Mouse (Mus musculus) stomach, postnatal 0 days (tissue): ENCODE measurements around the gene D630023F18Rik. TPM values are rescaled to one million over a fixed set of nuclear protein-coding genes. Genes with fewer than 3 reads are reported as not detected.

Source experiments
- ATAC-seq: fragments of 200-750 bp; cut with Nextera tagmentation; 2 replicates; pipeline ENCODE4 v1.8.0; 2017; ENCODE audit not compliant: low FRiP score, low TSS enrichment
- DNase-seq: peaks from one replicate; pipeline ENCODE4 v3.0.0-alpha.2; 2016; ENCODE audit warnings: low spot score
- H3K27ac ChIP-seq: fragments of 300-500 bp; sonication (generic); replicated peaks from 2 replicates; pipeline ENCODE4 v1.5.1; 2014; ENCODE audit warnings: mild to moderate bottlenecking, control low read depth
- H3K27me3 ChIP-seq: fragments of 300-500 bp; sonication (generic); 2 replicates; pipeline ENCODE4 v1.6.1; 2014; ENCODE audit warnings: low read length; ENCODE audit not compliant: control insufficient read depth, insufficient read depth
- H3K36me3 ChIP-seq: fragments of 300-500 bp; sonication (generic); 2 replicates; pipeline ENCODE4 v1.6.1; 2014; ENCODE audit warnings: low read length, mixed read lengths; ENCODE audit not compliant: control insufficient read depth, insufficient read depth
- H3K4me1 ChIP-seq: fragments of 300-500 bp; sonication (generic); replicated peaks from 2 replicates; pipeline ENCODE4 v1.6.1; 2014; ENCODE audit warnings: antibody characterized with exemption; ENCODE audit not compliant: control insufficient read depth, insufficient read depth
- H3K4me2 ChIP-seq: fragments of 300-500 bp; sonication (generic); replicated peaks from 2 replicates; pipeline ENCODE4 v1.6.1; 2014; ENCODE audit warnings: low read depth, mild to moderate bottlenecking, control low read depth, moderate library complexity
- H3K4me3 ChIP-seq: fragments of 300-500 bp; sonication (generic); 2 replicates; pipeline ENCODE4 v1.5.1; 2014; ENCODE audit warnings: low read depth, low read length, control low read depth
- H3K9ac ChIP-seq: fragments of 300-500 bp; sonication (generic); 2 replicates; pipeline ENCODE4 v1.6.1; 2014; ENCODE audit warnings: mild to moderate bottlenecking, low read length, control low read depth, mixed read lengths
- H3K9me3 ChIP-seq: fragments of 300-500 bp; sonication (generic); 2 replicates; pipeline ENCODE4 v1.6.1; 2016; ENCODE audit warnings: low read length; ENCODE audit not compliant: control insufficient read depth
- CTCF ChIP-seq: IDR thresholded peaks from 2 replicates; pipeline ENCODE4 v1.5.1; 2016; ENCODE audit warnings: antibody characterized with exemption, low read depth, mild to moderate bottlenecking, moderate library complexity
- EP300 ChIP-seq: optimal IDR thresholded peaks from 2 replicates; pipeline ENCODE3; 2016; ENCODE audit warnings: antibody characterized with exemption
- WGBS: fragments of 180-500 bp; shearing (Covaris S2); extraction: QIAGEN DNeasy Blood & Tissue Kit; methylation state at CpG from one replicate; pipeline ENCODE4 v1.1.7; 2014; 5-methylcytosine and 5-hydroxymethylcytosine counted together
- polyA plus RNA-seq: library from polyadenylated mRNA; unstranded; fragments of >200 nt; fragmentation: Nextera tagmentation; extraction: Ambion mirVana; gene quantifications from 2 replicates; pipeline ENCODE4 v1.2.1, GENCODE M21; 2015

D630023F18Rik gene
- polyA plus RNA-seq, 1 experiment from 2014 or later = 0.27 TPM

DNA sequence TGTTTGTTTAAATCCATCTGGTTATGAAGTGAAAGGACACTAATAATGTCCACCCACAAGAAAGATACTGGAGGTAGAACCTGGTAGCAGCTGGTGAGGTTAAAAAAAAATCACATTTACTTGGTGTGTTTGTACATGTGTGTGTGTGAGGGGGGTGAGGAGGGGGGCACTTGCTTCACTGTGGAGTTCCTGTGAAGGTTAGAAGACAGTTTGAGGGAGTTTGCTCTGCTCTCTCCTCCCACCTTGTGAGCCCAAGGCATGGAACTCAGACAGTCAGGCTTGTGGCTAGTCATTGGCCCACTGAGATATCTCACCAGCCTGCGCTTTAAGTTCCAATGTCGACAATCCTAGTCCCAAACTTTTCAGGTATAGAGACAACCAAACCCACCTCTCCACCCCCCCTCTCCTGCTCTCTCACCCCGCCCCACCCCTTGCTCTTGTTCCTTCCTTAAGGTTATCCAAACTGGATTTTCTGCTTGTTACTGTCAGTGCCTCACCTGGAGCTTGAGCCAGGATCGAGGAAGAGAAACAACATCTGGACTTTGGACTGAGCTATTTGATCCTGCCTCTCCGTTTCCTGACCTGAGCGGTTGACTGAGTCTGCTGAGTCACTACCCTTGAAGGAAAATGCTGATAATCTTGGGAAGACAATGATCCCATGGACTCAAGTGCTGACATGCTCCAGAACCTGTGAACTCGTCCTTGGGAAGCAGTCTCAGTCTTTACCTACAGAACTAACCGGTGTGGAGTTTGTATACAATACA is 4.7 kb downstream of the D630023F18Rik start:
- no peak overlapping the region for H3K4me3 ChIP-seq
- WGBS = 40% methylated on average over 8 of the region's 8 CpGs
- no peak overlapping the region for H3K4me2 ChIP-seq
- H3K27ac ChIP-seq = peak overlapping the region; percentile 85
- DNase-seq (peak; percentile 67), ATAC-seq (peak; percentile 95)
- no peaks in the 10 kb centered on the region for H3K36me3 ChIP-seq
- H3K9ac ChIP-seq = no peak overlapping the region
- H3K9me3 ChIP-seq = no peaks in the 10 kb centered on the region
- H3K4me1 ChIP-seq = no peaks in the 10 kb centered on the region
- TF ChIP-seq CTCF (no peak), EP300 (no peak)
- no peaks in the 10 kb centered on the region for H3K27me3 ChIP-seq

DNA sequence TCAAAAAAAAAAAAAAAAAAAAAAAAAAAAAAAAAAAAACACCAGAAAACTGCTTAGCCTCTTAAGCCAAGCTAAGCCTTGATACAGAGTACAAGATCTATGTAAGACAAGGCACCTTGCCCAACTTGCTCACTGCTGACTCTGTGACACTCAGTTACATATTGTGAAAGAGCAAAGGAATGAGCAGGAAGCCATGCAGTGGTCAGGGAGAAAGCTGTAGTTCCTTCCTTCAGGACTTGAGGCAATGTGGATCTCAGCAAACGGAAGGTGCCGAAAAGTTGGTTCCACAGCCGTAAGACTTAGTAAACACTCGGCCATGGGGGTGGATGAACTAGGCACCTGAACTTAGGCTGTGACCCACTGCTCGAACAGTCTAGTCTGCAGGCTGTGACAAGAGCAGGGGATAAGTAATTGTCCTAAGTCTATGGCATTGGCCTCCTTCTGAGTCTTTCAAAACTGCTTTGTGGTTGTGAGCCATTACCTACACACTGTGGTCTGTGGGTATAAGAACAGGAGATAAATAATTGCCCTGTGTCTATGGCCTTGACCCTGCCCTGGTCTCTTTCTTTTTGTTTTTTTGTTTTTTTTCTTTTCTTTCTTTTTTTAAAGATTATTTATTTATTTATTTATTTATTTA is 9.4 kb downstream of the D630023F18Rik start:
- WGBS = 79% methylated on average over 5 of the region's 5 CpGs

DNA sequence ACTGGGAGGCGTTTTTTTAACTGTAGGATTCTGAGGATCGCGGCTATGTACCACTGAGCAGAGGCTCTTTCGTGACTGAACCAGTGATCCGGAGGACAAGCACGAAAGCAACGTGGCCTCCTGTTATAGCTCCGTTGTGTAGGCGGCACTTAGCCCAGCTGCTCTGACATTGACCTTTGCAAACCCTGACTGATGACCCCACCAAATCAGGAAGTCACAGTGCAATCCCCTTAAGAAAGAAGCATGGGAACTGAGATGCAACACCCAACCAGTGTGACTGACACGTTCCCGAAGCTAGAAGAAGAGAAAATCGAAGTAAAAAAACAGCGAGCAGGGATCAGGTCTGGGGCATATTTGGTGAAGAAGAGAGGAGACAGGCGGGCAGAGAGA is 10.2 kb downstream of the D630023F18Rik start:
- ATAC-seq = no peak; the same call in 1 of the 2 replicates
- Histone ChIP-seq H3K9me3 (no peaks in the 10 kb centered on the region), H3K36me3 (no peaks in the 10 kb centered on the region), H3K27ac (peak overlapping the region; percentile 13; the same call in 1 of the 2 replicates), H3K4me2 (peak overlapping the region; percentile 0; the same call in 1 of the 2 replicates), H3K4me1 (no peaks in the 10 kb centered on the region), H3K27me3 (no peaks in the 10 kb centered on the region), H3K9ac (no peak overlapping the region), H3K4me3 (no peak overlapping the region)
- TF ChIP-seq CTCF = no peak
- TF ChIP-seq EP300 = no peak
- DNase-seq = no peak
- 52% methylated on average over 14 of the region's 14 CpGs for WGBS

More for the DNA sequence above, 9.4 kb downstream of the D630023F18Rik start:
- H3K4me2 ChIP-seq = no peak overlapping the region
- DNase-seq = no peak
- ATAC-seq = no peak
- no peak for TF ChIP-seq CTCF
- no peak for TF ChIP-seq EP300
- no peak overlapping the region for H3K27ac ChIP-seq
- no peaks in the 10 kb centered on the region for H3K36me3 ChIP-seq
- no peaks in the 10 kb centered on the region for H3K4me1 ChIP-seq
- H3K9ac ChIP-seq = no peak overlapping the region
- no peaks in the 10 kb centered on the region for H3K27me3 ChIP-seq
- no peak overlapping the region for H3K4me3 ChIP-seq
- H3K9me3 ChIP-seq = no peaks in the 10 kb centered on the region

DNA sequence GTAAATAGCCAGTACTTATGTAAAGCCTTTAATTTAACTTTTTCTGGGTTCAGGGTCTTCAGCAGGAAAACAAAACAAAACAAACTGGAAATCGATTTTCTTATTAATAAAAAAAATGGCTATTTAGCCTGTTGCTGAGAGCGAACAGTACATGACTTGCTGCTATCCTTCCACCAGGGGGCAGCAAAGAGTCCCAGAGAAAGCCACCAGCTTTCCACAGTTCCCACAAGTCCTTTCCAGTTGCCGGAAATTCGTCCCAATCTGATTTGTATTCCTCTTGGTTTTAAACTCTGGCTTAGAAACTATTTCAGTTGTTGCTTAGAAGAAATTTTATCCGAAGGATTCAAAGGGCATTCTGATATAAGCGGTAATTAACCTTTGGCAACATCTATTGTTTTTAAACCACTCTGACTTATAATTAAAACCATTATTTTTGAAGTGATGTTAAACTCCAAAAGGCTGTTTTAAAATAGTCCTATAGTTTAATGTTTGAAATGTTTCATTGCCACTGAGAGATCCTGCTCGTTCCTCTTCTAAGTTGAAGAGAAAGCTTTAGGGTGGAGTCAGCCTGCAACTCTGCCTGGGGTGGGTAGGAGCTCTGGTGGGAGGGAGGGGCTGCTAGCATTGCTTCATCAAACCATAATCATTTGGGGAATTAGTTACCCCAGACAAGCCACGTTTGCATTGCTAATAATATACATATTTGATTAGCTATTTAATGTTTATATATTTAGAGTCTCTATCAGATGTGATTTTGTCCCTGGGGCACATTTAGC is 10.8 kb downstream of the D630023F18Rik start:
- H3K9ac ChIP-seq = no peak overlapping the region
- no peaks in the 10 kb centered on the region for H3K27me3 ChIP-seq
- peak overlapping the region; percentile 3 for H3K4me2 ChIP-seq
- H3K36me3 ChIP-seq = no peaks in the 10 kb centered on the region
- no peak overlapping the region for H3K4me3 ChIP-seq
- no peak overlapping the region for H3K27ac ChIP-seq
- DNase-seq = peak; percentile 85
- no peak for TF ChIP-seq EP300
- peak; percentile 95 for TF ChIP-seq CTCF
- ATAC-seq = peak; percentile 65; the same call in 1 of the 2 replicates
- no peaks in the 10 kb centered on the region for H3K9me3 ChIP-seq
- H3K4me1 ChIP-seq = no peaks in the 10 kb centered on the region
- WGBS = 6% methylated on average over 8 of the region's 8 CpGs

DNA sequence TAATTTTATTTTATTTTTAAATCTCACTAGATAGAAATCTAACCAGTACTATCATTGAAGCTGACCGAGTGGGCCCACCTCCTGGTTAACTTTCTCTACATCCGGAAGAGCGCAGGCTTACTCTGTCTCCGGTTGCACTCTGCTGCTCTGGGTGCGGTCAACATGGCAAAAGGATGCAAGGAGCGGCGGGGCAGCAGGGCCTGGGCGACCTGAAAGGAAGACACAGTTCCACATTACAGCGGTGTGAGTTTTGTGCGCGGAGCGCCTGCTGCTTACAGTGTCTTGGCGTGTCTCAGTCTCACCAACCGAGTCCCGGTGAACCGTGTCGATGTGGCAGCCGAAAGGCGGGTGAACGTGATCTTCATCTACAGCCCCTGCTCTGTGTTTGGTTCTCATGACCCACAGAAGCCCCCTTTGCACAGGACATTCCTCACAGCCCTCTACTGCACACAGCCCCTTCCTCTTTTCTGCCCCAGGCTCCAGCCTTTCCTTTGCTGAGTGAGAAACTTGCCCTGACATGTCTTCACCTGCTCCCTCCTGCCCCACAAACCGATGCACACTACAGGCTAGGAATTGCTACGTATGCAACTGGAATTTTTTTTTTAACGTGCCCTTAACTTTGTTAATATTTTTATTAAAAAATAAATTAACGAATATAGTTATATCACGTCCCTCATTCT is 13.1 kb downstream of the D630023F18Rik start:
- no peak overlapping the region for H3K9ac ChIP-seq
- TF ChIP-seq CTCF = no peak
- TF ChIP-seq EP300 = no peak
- WGBS = 64% methylated on average over 25 of the region's 25 CpGs

More for the DNA sequence above, 13.1 kb downstream of the D630023F18Rik start:
- no peaks in the 10 kb centered on the region for H3K9me3 ChIP-seq
- H3K27ac ChIP-seq = no peak overlapping the region
- ATAC-seq (no peak), DNase-seq (no peak)
- H3K36me3 ChIP-seq = no peaks in the 10 kb centered on the region
- H3K4me3 ChIP-seq = no peak overlapping the region
- H3K27me3 ChIP-seq = no peaks in the 10 kb centered on the region
- no peak overlapping the region for H3K4me2 ChIP-seq
- H3K4me1 ChIP-seq = no peaks in the 10 kb centered on the region
